Mouse (Mus musculus) kidney, adult 2 months (tissue): Measurements from ENCODE around the gene Inpp5f. TPM values are rescaled to one million over a fixed set of nuclear protein-coding genes. Genes with fewer than 3 reads are reported as not detected.
"Not testable (repeated sequence)": the region's sequence is repeated elsewhere in the genome, so short reads cannot be mapped to it uniquely, and the experiment has no call there.

Experiments used
- DNase-seq: peaks from one replicate; pipeline ENCODE4 v3.0.0; 2021
- H3K27ac ChIP-seq: fragments of 200-500 bp; 2 replicates; pipeline ENCODE4 v1.5.1; 2012; ENCODE audit warnings: low read depth, low read length, control low read depth, inconsistent platforms; ENCODE audit not compliant: insufficient read depth
- H3K27me3 ChIP-seq: fragments of 200-500 bp; replicated peaks from 2 replicates; pipeline ENCODE4 v1.6.1; 2012; ENCODE audit warnings: mild to moderate bottlenecking, moderate library complexity, low read length, inconsistent platforms; ENCODE audit not compliant: control insufficient read depth, insufficient read depth
- H3K36me3 ChIP-seq: fragments of 200-500 bp; 2 replicates; pipeline ENCODE4 v1.6.1; 2012; ENCODE audit warnings: mild to moderate bottlenecking, moderate library complexity, low read length, inconsistent platforms; ENCODE audit not compliant: control insufficient read depth, insufficient read depth
- H3K4me1 ChIP-seq: fragments of 200-500 bp; 2 replicates; pipeline ENCODE4 v1.6.1; 2011; ENCODE audit warnings: low read length; ENCODE audit not compliant: control insufficient read depth, insufficient read depth
- H3K4me3 ChIP-seq: fragments of 200-500 bp; 2 replicates; pipeline ENCODE4 v1.5.1; 2011; ENCODE audit warnings: mild to moderate bottlenecking, low read depth, low read length, control low read depth; ENCODE audit not compliant: insufficient read depth
- CTCF ChIP-seq: fragments of 200-500 bp; conservative IDR thresholded peaks from 2 replicates; pipeline ENCODE4 v1.5.1; 2011; ENCODE audit warnings: low read depth, mild to moderate bottlenecking, control low read depth, low read length, moderate library complexity, mixed read lengths; ENCODE audit not compliant: insufficient read depth, insufficient read length
- POLR2A ChIP-seq: fragments of 200-500 bp; IDR thresholded peaks from one replicate; pipeline ENCODE4 v1.6.1; 2011; ENCODE audit warnings: low read depth, low read length, control low read depth
- WGBS: fragments of 180-500 bp; shearing (Covaris S2); methylation state at CpG from one replicate; pipeline ENCODE4 v1.1.7; 2018; 5-methylcytosine and 5-hydroxymethylcytosine counted together
- polyA plus RNA-seq: library from polyadenylated mRNA; depleted of rRNA; stranded (reverse); fragments of >200 nt; gene quantifications from 2 replicates; pipeline ENCODE4 v1.2.3, GENCODE M21; 2012

The Inpp5f gene
- polyA plus RNA-seq, 1 experiment: 14.6 TPM

DNA sequence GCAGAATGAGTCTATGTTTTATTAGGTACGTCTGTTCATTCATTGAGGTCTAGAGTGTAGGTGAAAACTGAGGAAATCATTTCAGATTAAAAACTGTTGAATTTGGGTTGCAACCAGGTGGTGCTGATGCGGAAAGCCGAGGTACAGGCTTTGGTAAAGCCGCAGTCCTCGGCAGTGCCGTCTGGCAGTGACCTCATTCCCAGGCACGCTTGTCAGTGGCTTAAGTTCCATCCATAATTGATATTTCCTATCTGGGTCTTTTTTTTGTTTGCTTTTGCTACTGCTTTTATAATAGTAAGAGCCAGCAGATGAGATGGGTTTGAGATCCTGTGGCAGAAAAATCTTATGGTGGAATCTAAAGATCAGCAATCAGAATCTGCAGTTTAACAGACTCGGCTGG lies 78.2 kb downstream of the Inpp5f start:
- H3K36me3 ChIP-seq: no peaks in the 10 kb centered on the region; the same call in none of the 2 replicates
- WGBS: 86% methylated on average over 8 of the region's 8 CpGs
- H3K4me1 ChIP-seq: no peaks in the 10 kb centered on the region
- H3K4me3 ChIP-seq: no peak overlapping the region
- H3K27ac ChIP-seq: no peak overlapping the region
- no peaks in the 10 kb centered on the region for H3K27me3 ChIP-seq
- TF ChIP-seq POLR2A (no peak), CTCF (no peak)
- DNase-seq: no peak

DNA sequence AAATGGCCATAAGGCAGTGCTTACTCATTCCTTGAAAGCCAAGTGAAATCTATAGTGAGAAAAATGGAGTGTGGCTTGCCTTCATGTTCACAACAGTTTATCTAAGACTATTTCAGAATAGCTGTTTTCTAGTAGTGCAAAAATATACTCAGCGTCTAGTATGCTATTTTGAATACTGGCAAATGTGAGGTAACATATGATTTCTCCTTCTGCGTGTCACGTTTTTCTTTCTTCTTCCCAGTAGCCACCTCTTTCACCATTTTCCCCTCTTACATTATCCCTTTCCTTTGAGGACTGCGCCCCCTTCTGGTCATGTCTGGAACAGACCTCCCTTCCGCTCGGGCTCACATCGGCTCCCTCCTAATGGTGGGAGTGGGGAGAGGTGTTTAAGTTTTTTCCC lies 78.9 kb downstream of the Inpp5f start:
- no peak for TF ChIP-seq POLR2A
- TF ChIP-seq CTCF: peak; percentile 90
- Histone ChIP-seq H3K27ac (no peak overlapping the region), H3K27me3 (no peaks in the 10 kb centered on the region), H3K4me1 (no peaks in the 10 kb centered on the region), H3K36me3 (no peaks in the 10 kb centered on the region; the same call in none of the 2 replicates), H3K4me3 (no peak overlapping the region)
- WGBS: 9% methylated on average over 7 of the region's 7 CpGs
- peak; percentile 80 for DNase-seq

DNA sequence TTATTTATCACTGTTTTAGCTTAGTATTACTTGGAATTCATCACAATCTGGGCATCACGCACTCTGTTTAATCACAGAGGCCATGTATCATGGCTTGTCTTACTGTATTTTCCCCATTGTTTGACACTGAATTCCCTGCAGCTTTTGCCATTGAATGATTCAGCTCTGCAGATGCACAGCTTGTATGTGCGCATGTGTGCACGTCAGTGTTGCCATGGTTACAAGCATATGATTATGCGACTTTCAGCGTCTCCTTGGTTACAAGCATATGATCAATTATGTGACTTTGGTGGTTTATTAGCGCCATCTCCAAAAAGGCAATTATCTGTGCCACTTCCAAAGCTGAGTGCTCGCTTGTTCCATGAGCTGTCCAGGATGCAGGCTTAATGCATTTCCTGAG lies 79.7 kb downstream of the Inpp5f start:
- no peak for DNase-seq
- no peaks in the 10 kb centered on the region for H3K27me3 ChIP-seq
- no peak overlapping the region for H3K4me3 ChIP-seq
- 77% methylated on average over 7 of the region's 7 CpGs for WGBS
- no peaks in the 10 kb centered on the region for H3K4me1 ChIP-seq
- no peak overlapping the region for H3K27ac ChIP-seq
- TF ChIP-seq POLR2A (no peak), CTCF (no peak)
- no peaks in the 10 kb centered on the region; the same call in none of the 2 replicates for H3K36me3 ChIP-seq

GRCm38 (mm10) chr7:128692163-128692562 lies 81.0 kb downstream of the Inpp5f start:
- TF ChIP-seq POLR2A (no peak), CTCF (no peak)
- no peak overlapping the region for H3K27ac ChIP-seq
- H3K4me3 ChIP-seq: no peak overlapping the region
- H3K4me1 ChIP-seq: no peaks in the 10 kb centered on the region
- H3K36me3 ChIP-seq: no peaks in the 10 kb centered on the region; the same call in none of the 2 replicates
- WGBS: 85% methylated on average over 7 of the region's 7 CpGs
- no peaks in the 10 kb centered on the region for H3K27me3 ChIP-seq
- no peak for DNase-seq

- no peaks in the 10 kb centered on the region for H3K4me1 ChIP-seq
- H3K36me3 ChIP-seq: no peaks in the 10 kb centered on the region; the same call in none of the 2 replicates
- no peak overlapping the region for H3K27ac ChIP-seq
- H3K4me3 ChIP-seq: no peak overlapping the region
- no peaks in the 10 kb centered on the region for H3K27me3 ChIP-seq
- WGBS: 78% methylated on average over 10 of the region's 10 CpGs
- TF ChIP-seq POLR2A (no peak), CTCF (no peak)
- DNase-seq: no peak
These were observed 83.7 kb downstream of the Inpp5f start for GRCm38 (mm10) chr7:128694848-128695247.

GRCm38 (mm10) chr7:128699959-128700358 lies 88.8 kb downstream of the Inpp5f start:
- H3K36me3 ChIP-seq, DNase-seq, H3K4me1 ChIP-seq, H3K27ac ChIP-seq, H3K4me3 ChIP-seq, H3K27me3 ChIP-seq: not testable (repeated sequence)
- 87% methylated on average over 6 of the region's 6 CpGs for WGBS

DNA sequence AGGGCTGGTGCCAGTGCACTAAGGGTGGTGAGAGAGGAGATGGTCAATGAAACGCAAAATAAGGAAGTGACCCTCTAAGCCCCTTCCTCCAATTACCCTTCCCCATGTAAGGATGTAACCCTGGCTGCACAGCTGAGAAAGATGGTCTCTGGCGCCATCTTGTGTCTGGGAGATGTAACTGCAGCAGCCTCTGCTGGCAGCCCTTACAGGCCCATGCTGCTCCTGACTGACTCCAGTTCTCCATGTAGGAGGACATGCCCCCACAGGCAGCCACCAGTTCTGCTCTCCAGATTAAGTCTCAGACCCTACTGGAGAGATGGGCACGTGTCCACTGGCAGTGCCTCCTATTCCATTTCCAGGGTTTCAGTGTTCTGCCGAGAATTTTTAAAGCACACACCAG lies 94.6 kb downstream of the Inpp5f start:
- Histone ChIP-seq H3K27ac (no peak overlapping the region), H3K4me1 (no peaks in the 10 kb centered on the region), H3K4me3 (no peak overlapping the region), H3K36me3 (peaks cover 1% of the 10 kb centered on the region; the same call in 1 of the 2 replicates), H3K27me3 (no peaks in the 10 kb centered on the region)
- TF ChIP-seq CTCF: peak; percentile 98; the same call in 1 of the 2 replicates
- TF ChIP-seq POLR2A: no peak
- WGBS: 19% methylated on average over 4 of the region's 4 CpGs
- peak; percentile 63 for DNase-seq

DNA sequence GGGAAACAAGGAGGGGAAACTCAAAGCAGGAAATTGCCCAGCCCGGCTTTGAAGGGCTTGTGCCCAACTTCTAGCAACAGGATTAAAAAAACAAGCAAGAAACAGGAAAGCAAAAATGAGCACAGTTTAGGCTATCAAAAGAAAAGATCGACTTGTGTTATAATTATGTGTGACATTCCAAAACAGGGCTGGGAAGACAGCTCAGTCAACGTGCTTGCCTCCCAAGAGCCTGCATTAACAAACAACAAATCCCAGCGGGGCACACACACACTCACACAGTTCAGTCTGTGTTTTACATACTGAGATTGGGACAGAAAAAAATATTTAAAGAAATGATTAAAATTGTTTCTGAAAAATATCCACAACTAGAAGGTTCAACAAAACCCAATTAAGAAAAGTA lies 106.9 kb downstream of the Inpp5f start:
- Histone ChIP-seq H3K36me3 (peaks cover 3% of the 10 kb centered on the region; the same call in 1 of the 2 replicates), H3K27me3 (no peaks in the 10 kb centered on the region), H3K4me3 (no peak overlapping the region), H3K27ac (no peak overlapping the region), H3K4me1 (no peaks in the 10 kb centered on the region)
- TF ChIP-seq CTCF (no peak), POLR2A (no peak)
- 67% methylated on average over 4 of the region's 4 CpGs for WGBS
- no peak for DNase-seq
